Mouse (Mus musculus) kidney, adult 2 months (tissue): ENCODE measurements around the gene Galnt17. TPM values are rescaled to one million over a fixed set of nuclear protein-coding genes. Genes with fewer than 3 reads are reported as not detected.

ENCODE experiments used
- DNase-seq: peaks from one replicate; pipeline ENCODE4 v3.0.0; 2021
- H3K27ac ChIP-seq: fragments of 200-500 bp; 2 replicates; pipeline ENCODE4 v1.5.1; 2012; ENCODE audit warnings: low read depth, low read length, control low read depth, inconsistent platforms; ENCODE audit not compliant: insufficient read depth
- H3K27me3 ChIP-seq: fragments of 200-500 bp; replicated peaks from 2 replicates; pipeline ENCODE4 v1.6.1; 2012; ENCODE audit warnings: mild to moderate bottlenecking, moderate library complexity, low read length, inconsistent platforms; ENCODE audit not compliant: control insufficient read depth, insufficient read depth
- H3K36me3 ChIP-seq: fragments of 200-500 bp; 2 replicates; pipeline ENCODE4 v1.6.1; 2012; ENCODE audit warnings: mild to moderate bottlenecking, moderate library complexity, low read length, inconsistent platforms; ENCODE audit not compliant: control insufficient read depth, insufficient read depth
- H3K4me1 ChIP-seq: fragments of 200-500 bp; 2 replicates; pipeline ENCODE4 v1.6.1; 2011; ENCODE audit warnings: low read length; ENCODE audit not compliant: control insufficient read depth, insufficient read depth
- H3K4me3 ChIP-seq: fragments of 200-500 bp; 2 replicates; pipeline ENCODE4 v1.5.1; 2011; ENCODE audit warnings: mild to moderate bottlenecking, low read depth, low read length, control low read depth; ENCODE audit not compliant: insufficient read depth
- CTCF ChIP-seq: fragments of 200-500 bp; conservative IDR thresholded peaks from 2 replicates; pipeline ENCODE4 v1.5.1; 2011; ENCODE audit warnings: low read depth, mild to moderate bottlenecking, control low read depth, low read length, moderate library complexity, mixed read lengths; ENCODE audit not compliant: insufficient read depth, insufficient read length
- POLR2A ChIP-seq: fragments of 200-500 bp; IDR thresholded peaks from one replicate; pipeline ENCODE4 v1.6.1; 2011; ENCODE audit warnings: low read depth, low read length, control low read depth
- WGBS: fragments of 180-500 bp; shearing (Covaris S2); methylation state at CpG from one replicate; pipeline ENCODE4 v1.1.7; 2018; 5-methylcytosine and 5-hydroxymethylcytosine counted together
- polyA plus RNA-seq: library from polyadenylated mRNA; depleted of rRNA; stranded (reverse); fragments of >200 nt; gene quantifications from 2 replicates; pipeline ENCODE4 v1.2.3, GENCODE M21; 2012

Galnt17 gene
- polyA plus RNA-seq, 1 experiment = 0.50 TPM

DNA sequence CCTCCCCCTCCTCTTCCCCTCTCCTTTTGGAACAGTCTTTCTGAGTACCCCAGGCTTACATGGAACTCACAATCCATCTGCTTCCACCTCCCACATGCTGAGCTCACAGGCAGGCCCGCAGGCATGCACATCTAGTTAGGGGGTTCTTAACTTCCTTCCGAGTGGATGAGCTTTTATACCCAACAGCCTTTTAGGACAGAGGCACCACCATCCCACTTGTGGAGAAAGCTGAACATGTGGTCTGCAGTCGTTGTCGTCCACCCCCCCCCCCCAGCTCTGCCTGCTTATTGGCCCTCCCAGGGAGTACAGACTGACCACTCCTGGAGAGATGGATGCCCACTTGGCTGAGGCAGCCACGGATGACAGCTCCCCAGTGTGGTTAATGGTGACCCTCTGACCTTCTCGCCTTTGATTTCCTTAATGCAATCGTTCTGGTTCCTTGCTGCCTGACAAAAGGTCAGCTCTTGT lies 370.0 kb downstream of the Galnt17 start:
- H3K27me3 ChIP-seq = no peaks in the 10 kb centered on the region; the same call in 1 of the 2 replicates
- no peak for TF ChIP-seq POLR2A
- TF ChIP-seq CTCF = no peak
- no peak overlapping the region for H3K27ac ChIP-seq
- no peak overlapping the region for H3K4me3 ChIP-seq
- WGBS = 5% methylated on average over 7 of the region's 7 CpGs
- DNase-seq = peak; percentile 31
- no peaks in the 10 kb centered on the region for H3K4me1 ChIP-seq
- no peaks in the 10 kb centered on the region for H3K36me3 ChIP-seq

- 64% methylated on average over 1 of the region's 1 CpGs for WGBS
Measured at GRCm38 (mm10) chr5:130930999-130931398, 377.3 kb downstream of the Galnt17 start.

DNA sequence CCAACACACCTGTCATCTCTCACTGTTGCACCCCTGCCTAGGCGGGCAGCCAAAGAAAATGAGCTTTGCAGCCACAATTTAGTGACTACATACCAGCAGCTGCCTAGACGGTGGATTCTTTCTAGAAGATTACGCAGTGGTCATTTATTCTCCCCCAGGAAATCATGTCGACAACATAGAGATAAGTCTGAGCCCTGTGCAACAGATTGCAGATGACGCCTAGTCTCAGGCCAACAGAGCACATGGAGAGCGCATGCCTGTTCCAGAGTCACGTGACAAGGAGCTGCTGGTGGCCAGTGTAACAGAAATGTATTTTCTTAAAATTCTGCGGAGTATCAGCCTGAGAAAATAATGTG lies 380.5 kb downstream of the Galnt17 start:
- no peak overlapping the region for H3K27ac ChIP-seq
- TF ChIP-seq POLR2A = no peak
- 77% methylated on average over 8 of the region's 8 CpGs for WGBS
- H3K4me1 ChIP-seq = no peaks in the 10 kb centered on the region
- no peaks in the 10 kb centered on the region for H3K27me3 ChIP-seq
- DNase-seq = no peak
- no peak overlapping the region for H3K4me3 ChIP-seq
- H3K36me3 ChIP-seq = no peaks in the 10 kb centered on the region

More at GRCm38 (mm10) chr5:130930999-130931398, 377.3 kb downstream of the Galnt17 start:
- Histone ChIP-seq H3K27me3 (no peaks in the 10 kb centered on the region), H3K4me3 (no peak overlapping the region), H3K27ac (no peak overlapping the region), H3K36me3 (no peaks in the 10 kb centered on the region), H3K4me1 (no peaks in the 10 kb centered on the region)
- no peak for TF ChIP-seq POLR2A
- TF ChIP-seq CTCF = no peak
- no peak for DNase-seq

DNA sequence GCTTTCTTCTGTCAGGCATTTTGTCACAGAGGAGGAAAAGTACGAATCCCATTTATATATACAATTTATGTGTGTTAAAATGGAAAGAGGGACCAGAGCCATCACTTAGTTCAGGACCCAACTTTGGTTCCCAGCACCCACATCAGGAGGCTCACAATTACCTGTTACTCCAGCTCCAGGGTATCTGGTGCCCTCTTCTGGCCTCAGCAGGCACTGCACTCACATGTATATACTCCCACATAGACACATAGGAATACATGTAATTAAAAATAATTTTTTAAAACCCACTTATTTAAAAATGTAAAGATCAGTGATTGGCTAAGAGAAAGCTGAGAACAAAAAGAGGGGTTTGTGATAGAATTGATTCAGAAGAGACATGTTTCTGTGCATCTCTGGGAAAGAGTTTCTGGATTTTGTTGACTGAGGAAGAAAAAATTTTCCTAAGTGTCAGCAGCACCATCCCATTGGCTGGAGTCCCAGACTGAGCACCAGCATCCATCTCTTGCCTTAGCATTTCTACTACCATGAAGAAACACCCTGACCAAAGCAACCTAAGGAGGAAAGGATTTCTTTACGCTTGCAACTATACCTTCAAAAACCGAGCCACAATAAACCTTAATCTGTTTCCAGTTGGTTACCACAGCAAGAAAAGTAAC lies 381.0 kb downstream of the Galnt17 start:
- Histone ChIP-seq H3K27ac (no peak overlapping the region), H3K36me3 (no peaks in the 10 kb centered on the region), H3K4me1 (no peaks in the 10 kb centered on the region), H3K4me3 (no peak overlapping the region), H3K27me3 (no peaks in the 10 kb centered on the region)
- TF ChIP-seq POLR2A (no peak), CTCF (no peak)
- DNase-seq = no peak
- WGBS = 70% methylated on average over 3 of the region's 3 CpGs

- no peak for DNase-seq
- 96% methylated on average over 7 of the region's 7 CpGs for WGBS
- Histone ChIP-seq H3K4me1 (no peaks in the 10 kb centered on the region), H3K36me3 (no peaks in the 10 kb centered on the region), H3K27ac (no peak overlapping the region), H3K4me3 (no peak overlapping the region), H3K27me3 (no peaks in the 10 kb centered on the region)
- TF ChIP-seq CTCF = no peak
- TF ChIP-seq POLR2A = no peak
Measured at GRCm38 (mm10) chr5:130925681-130926080, 382.6 kb downstream of the Galnt17 start.

DNA sequence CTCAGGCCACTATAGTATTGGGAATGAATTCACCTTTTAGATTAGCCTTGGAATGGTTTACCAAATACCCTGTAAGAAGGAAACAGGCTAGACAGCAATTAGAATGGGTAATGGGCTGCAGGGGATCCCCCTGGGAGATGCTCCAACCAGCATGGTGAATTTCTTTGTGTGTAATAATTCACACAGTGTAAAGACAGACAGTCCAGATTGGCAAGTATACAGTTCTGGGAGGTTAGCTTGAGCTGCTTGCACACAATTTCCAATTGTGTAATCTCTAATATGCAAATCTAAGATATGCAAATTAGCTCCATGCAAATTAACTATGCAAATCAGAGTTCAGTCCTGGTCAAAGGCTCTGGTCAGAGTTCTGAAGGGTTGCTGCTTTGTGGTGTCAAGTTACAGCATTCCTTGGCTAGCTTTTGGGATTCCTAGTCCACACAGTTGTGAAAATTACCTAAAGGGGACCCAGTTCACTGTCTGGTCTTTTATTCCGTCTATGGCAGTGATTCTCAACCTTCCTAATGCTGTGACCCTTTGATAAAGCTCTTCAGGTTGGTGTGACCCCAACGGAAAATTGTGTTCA lies 384.0 kb downstream of the Galnt17 start:
- Histone ChIP-seq H3K4me3 (no peak overlapping the region), H3K27me3 (no peaks in the 10 kb centered on the region), H3K36me3 (no peaks in the 10 kb centered on the region), H3K27ac (no peak overlapping the region), H3K4me1 (no peaks in the 10 kb centered on the region)
- WGBS = 12% methylated on average over 2 of the region's 2 CpGs
- no peak for TF ChIP-seq POLR2A
- TF ChIP-seq CTCF = no peak
- peak; percentile 26 for DNase-seq

DNA sequence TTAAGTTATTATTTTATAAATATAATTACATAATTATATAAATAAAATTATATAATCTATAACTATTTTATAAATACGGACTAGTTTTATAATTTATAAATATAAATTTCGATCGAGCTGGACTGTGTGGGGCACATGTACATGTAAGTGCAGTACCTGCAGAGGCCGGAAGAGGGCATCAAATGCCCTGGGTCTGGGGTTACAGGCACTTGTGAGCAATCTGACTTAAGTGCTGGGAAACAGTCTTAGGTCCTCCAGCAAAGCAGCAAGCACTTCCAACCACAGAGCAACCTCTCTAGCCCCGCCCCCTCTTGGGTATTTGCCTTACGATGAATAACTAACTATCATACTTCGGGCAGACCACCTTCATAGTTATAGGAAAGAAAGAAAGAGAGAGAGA lies 388.3 kb downstream of the Galnt17 start:
- DNase-seq = no peak
- Histone ChIP-seq H3K36me3 (no peaks in the 10 kb centered on the region), H3K27me3 (no peaks in the 10 kb centered on the region), H3K4me3 (no peak overlapping the region), H3K27ac (no peak overlapping the region), H3K4me1 (no peaks in the 10 kb centered on the region)
- TF ChIP-seq CTCF (no peak), POLR2A (no peak)
- 91% methylated on average over 7 of the region's 7 CpGs for WGBS

GRCm38 (mm10) chr5:130914606-130915005 lies 393.7 kb downstream of the Galnt17 start:
- no peak overlapping the region for H3K4me3 ChIP-seq
- no peak overlapping the region for H3K27ac ChIP-seq
- no peaks in the 10 kb centered on the region for H3K36me3 ChIP-seq
- no peaks in the 10 kb centered on the region for H3K4me1 ChIP-seq
- no peak for DNase-seq
- no peak for TF ChIP-seq CTCF
- TF ChIP-seq POLR2A = no peak
- H3K27me3 ChIP-seq = no peaks in the 10 kb centered on the region
- WGBS = 59% methylated on average over 3 of the region's 3 CpGs
